Mouse (Mus musculus) activated CD4-positive, CD25-positive, alpha-beta regulatory T cell, adult 4 months (primary cell): ENCODE data around the gene Map3k14. TPM values are rescaled to one million over a fixed set of nuclear protein-coding genes. Genes with fewer than 3 reads are reported as not detected.

Source experiments
- ATAC-seq: one replicate; pipeline ENCODE4 v1.8.0; 2017
- polyA plus RNA-seq, 2 experiments: library from polyadenylated mRNA; unstranded; fragments of 100-300 nt; shearing (Covaris generic); gene quantifications; one replicate each; pipeline ENCODE4 v1.2.1; 2017

Gene Map3k14
- polyA plus RNA-seq, 2 experiments from 2014 or later, result 22.0 to 28.9 TPM

- no peak for ATAC-seq
Observed at GRCm38 (mm10) chr11:103269426-103269825, 2.2 kb upstream of the Map3k14 start.

GRCm38 (mm10) chr11:103268905-103269304 is 1.6 kb upstream of the Map3k14 start:
- ATAC-seq, result no peak

- ATAC-seq, result no peak
Observed at GRCm38 (mm10) chr11:103268350-103268749, 1.1 kb upstream of the Map3k14 start.

- ATAC-seq, result no peak
Observed at GRCm38 (mm10) chr11:103266729-103267345, 435 bp downstream of the Map3k14 start.

- peak; percentile 15 for ATAC-seq
Observed at GRCm38 (mm10) chr11:103265856-103266255, 1.4 kb downstream of the Map3k14 start.

- ATAC-seq, result no peak
Observed at GRCm38 (mm10) chr11:103265211-103265610, 2.1 kb downstream of the Map3k14 start.

- no peak for ATAC-seq
Observed at GRCm38 (mm10) chr11:103264427-103265005, 2.8 kb downstream of the Map3k14 start.

- no peak for ATAC-seq
Observed at GRCm38 (mm10) chr11:103263551-103263950, 3.7 kb downstream of the Map3k14 start.

- peak; percentile 55 for ATAC-seq
Observed at GRCm38 (mm10) chr11:103262412-103263267, 4.6 kb downstream of the Map3k14 start.

GRCm38 (mm10) chr11:103261671-103262411 is 5.4 kb downstream of the Map3k14 start:
- no peak for ATAC-seq

GRCm38 (mm10) chr11:103260515-103261192 is 6.6 kb downstream of the Map3k14 start:
- no peak for ATAC-seq

- ATAC-seq, result no peak
Observed at GRCm38 (mm10) chr11:103260034-103260433, 7.2 kb downstream of the Map3k14 start.

GRCm38 (mm10) chr11:103257938-103258481 is 9.3 kb downstream of the Map3k14 start:
- no peak for ATAC-seq

- no peak for ATAC-seq
Observed at GRCm38 (mm10) chr11:103253605-103254004, 13.7 kb downstream of the Map3k14 start.

- no peak for ATAC-seq
Observed at GRCm38 (mm10) chr11:103252380-103252779, 14.9 kb downstream of the Map3k14 start.

GRCm38 (mm10) chr11:103250324-103250723 is 16.9 kb downstream of the Map3k14 start:
- ATAC-seq, result no peak

- ATAC-seq, result no peak
Observed at GRCm38 (mm10) chr11:103249509-103249908, 17.8 kb downstream of the Map3k14 start.

- no peak for ATAC-seq
Observed at GRCm38 (mm10) chr11:103248837-103249236, 18.4 kb downstream of the Map3k14 start.

GRCm38 (mm10) chr11:103247504-103248177 is 19.6 kb downstream of the Map3k14 start:
- ATAC-seq, result no peak

- no peak for ATAC-seq
Observed at GRCm38 (mm10) chr11:103246731-103247290, 20.5 kb downstream of the Map3k14 start.
